Mouse (Mus musculus) embryonic facial prominence, embryonic 11.5 days (tissue): Measurements from ENCODE around the gene Elfn1. TPM values are rescaled to one million over a fixed set of nuclear protein-coding genes. Genes with fewer than 3 reads are reported as not detected.

Experiments
- ATAC-seq: fragments of 200-750 bp; cut with Nextera tagmentation; replicated peaks from 2 replicates; pipeline ENCODE4 v1.8.0; 2017; ENCODE audit warnings: low read depth; ENCODE audit not compliant: insufficient number of reproducible peaks, low FRiP score, low TSS enrichment
- DNase-seq: peaks from one replicate; pipeline ENCODE4 v3.0.0-alpha.2; 2015; ENCODE audit warnings: low spot score
- H3K27ac ChIP-seq: fragments of 300-500 bp; sonication (generic); replicated peaks from 2 replicates; pipeline ENCODE4 v1.5.1; 2014; ENCODE audit warnings: mild to moderate bottlenecking, low read depth, low read length, control low read depth
- H3K27me3 ChIP-seq: fragments of 300-500 bp; sonication (generic); 2 replicates; pipeline ENCODE4 v1.6.1; 2014; ENCODE audit warnings: mild to moderate bottlenecking, low read length, moderate library complexity, mixed read lengths; ENCODE audit not compliant: control insufficient read depth, insufficient read depth
- H3K36me3 ChIP-seq: fragments of 300-500 bp; sonication (generic); replicated peaks from 2 replicates; pipeline ENCODE4 v1.6.1; 2014; ENCODE audit warnings: low read depth, mild to moderate bottlenecking, low read length, moderate library complexity, mixed read lengths; ENCODE audit not compliant: control insufficient read depth, insufficient read depth
- H3K4me1 ChIP-seq: fragments of 300-500 bp; sonication (generic); 2 replicates; pipeline ENCODE4 v1.6.1; 2014; ENCODE audit warnings: low read length, mixed read lengths; ENCODE audit not compliant: control insufficient read depth, insufficient read depth
- H3K4me2 ChIP-seq: fragments of 300-500 bp; sonication (generic); 2 replicates; pipeline ENCODE4 v1.6.1; 2014; ENCODE audit warnings: low read depth, mild to moderate bottlenecking, control low read depth, low read length, moderate library complexity
- H3K4me3 ChIP-seq: fragments of 300-500 bp; sonication (generic); 2 replicates; pipeline ENCODE4 v1.5.1; 2014; ENCODE audit warnings: low read depth, low read length, control low read depth
- H3K9ac ChIP-seq: fragments of 300-500 bp; sonication (generic); replicated peaks from 2 replicates; pipeline ENCODE4 v1.6.1; 2014; ENCODE audit warnings: mild to moderate bottlenecking, control low read depth, low read length
- H3K9me3 ChIP-seq: fragments of 300-500 bp; sonication (generic); replicated peaks from 2 replicates; pipeline ENCODE4 v1.6.1; 2016; ENCODE audit warnings: mild to moderate bottlenecking, low read length, inconsistent platforms, mixed read lengths; ENCODE audit not compliant: control insufficient read depth
- WGBS: fragments of 180-500 bp; shearing (Covaris S2); extraction: QIAGEN DNeasy Blood & Tissue Kit; methylation state at CpG from one replicate; pipeline ENCODE4 v1.1.7; 2014; 5-methylcytosine and 5-hydroxymethylcytosine counted together
- polyA plus RNA-seq: library from polyadenylated mRNA; unstranded; fragments of >200 nt; fragmentation: Nextera tagmentation; extraction: Ambion mirVana; gene quantifications from 2 replicates; pipeline ENCODE4 v1.2.1, GENCODE M21; 2014

Gene Elfn1
- polyA plus RNA-seq, result 0.27 and 0.28 TPM in 2 replicates

DNA sequence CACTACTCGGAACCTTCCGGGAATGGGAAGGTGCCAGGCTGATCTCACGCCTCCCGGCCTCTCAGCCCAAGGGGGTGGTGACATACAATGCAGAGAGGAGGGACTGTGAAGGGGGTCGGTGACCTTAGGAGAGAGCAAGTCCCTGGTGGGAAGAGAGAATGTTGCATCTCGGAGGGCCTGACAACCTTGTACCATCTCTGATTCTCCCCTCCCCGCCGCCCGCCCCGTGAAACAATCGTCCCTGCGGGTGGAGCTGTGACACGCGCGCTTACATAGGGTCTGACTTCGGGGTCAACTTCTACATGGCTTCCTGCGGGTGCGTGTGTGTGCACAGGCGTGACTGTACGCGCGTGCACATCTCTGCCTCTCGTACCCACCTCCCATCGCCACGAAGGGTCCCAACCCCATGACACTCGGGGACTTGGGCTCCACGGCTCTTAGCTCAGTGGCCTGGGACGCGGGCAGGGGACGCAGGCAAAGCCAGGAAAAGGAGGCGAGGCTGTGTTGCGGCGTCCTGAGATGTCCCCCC lies at the start of gene Elfn1:
Gene Elfn1, plus strand, starts transcription at position 230 of the 529 bp plus-strand sequence.
- peak within 1 kb of the TSS; percentile 59 for H3K4me3 ChIP-seq
- peak; percentile 28 for DNase-seq
- H3K9ac ChIP-seq, result peak within 1 kb of the TSS; percentile 62
- H3K27me3 ChIP-seq, result peaks cover 63% of the 10 kb centered on the region
- H3K4me1 ChIP-seq, result peaks cover 13% of the 10 kb centered on the region
- H3K9me3 ChIP-seq, result no peaks in the 10 kb centered on the region
- ATAC-seq, result no peak
- WGBS, result under 1% methylated on average over 32 of the region's 33 CpGs
- H3K27ac ChIP-seq, result no peak within 1 kb of the TSS
- H3K4me2 ChIP-seq, result peak within 1 kb of the TSS; percentile 100
- no peaks in the 10 kb centered on the region for H3K36me3 ChIP-seq

GRCm38 (mm10) chr5:139860328-139861104 lies 47.2 kb upstream of the Elfn1 start:
- DNase-seq (no peak), ATAC-seq (peak; percentile 72)
- Histone ChIP-seq H3K27me3 (no peaks in the 10 kb centered on the region), H3K4me2 (no peak overlapping the region), H3K9me3 (no peaks in the 10 kb centered on the region), H3K27ac (no peak overlapping the region), H3K36me3 (no peaks in the 10 kb centered on the region), H3K4me1 (no peaks in the 10 kb centered on the region), H3K9ac (no peak overlapping the region), H3K4me3 (no peak overlapping the region)
- WGBS, result 25% methylated on average over 15 of the region's 15 CpGs

- Histone ChIP-seq H3K27ac (no peak overlapping the region), H3K4me1 (no peaks in the 10 kb centered on the region), H3K4me2 (no peak overlapping the region), H3K27me3 (no peaks in the 10 kb centered on the region), H3K9ac (no peak overlapping the region), H3K4me3 (no peak overlapping the region), H3K9me3 (no peaks in the 10 kb centered on the region), H3K36me3 (no peaks in the 10 kb centered on the region)
- WGBS, result 73% methylated on average over 4 of the region's 4 CpGs
- ATAC-seq (no peak), DNase-seq (no peak)
These were observed 45.0 kb upstream of the Elfn1 start for GRCm38 (mm10) chr5:139862759-139863158.

- no peak for ATAC-seq
- Histone ChIP-seq H3K27ac (no peak overlapping the region), H3K27me3 (no peaks in the 10 kb centered on the region), H3K4me2 (no peak overlapping the region), H3K9me3 (no peaks in the 10 kb centered on the region), H3K36me3 (no peaks in the 10 kb centered on the region), H3K4me1 (no peaks in the 10 kb centered on the region), H3K4me3 (no peak overlapping the region), H3K9ac (no peak overlapping the region)
- DNase-seq, result no peak
- 21% methylated on average over 4 of the region's 4 CpGs for WGBS
These were observed 36.9 kb upstream of the Elfn1 start for GRCm38 (mm10) chr5:139870886-139871285.

GRCm38 (mm10) chr5:139871526-139871925 lies 36.2 kb upstream of the Elfn1 start:
- Histone ChIP-seq H3K27ac (no peak overlapping the region), H3K4me2 (no peak overlapping the region), H3K4me1 (no peaks in the 10 kb centered on the region), H3K27me3 (no peaks in the 10 kb centered on the region), H3K9me3 (no peaks in the 10 kb centered on the region), H3K36me3 (no peaks in the 10 kb centered on the region), H3K4me3 (no peak overlapping the region), H3K9ac (no peak overlapping the region)
- 92% methylated on average over 1 of the region's 1 CpGs for WGBS
- DNase-seq (no peak), ATAC-seq (no peak)

GRCm38 (mm10) chr5:139877563-139877962 lies 30.2 kb upstream of the Elfn1 start:
- ATAC-seq, result no peak
- H3K4me3 ChIP-seq, result no peak overlapping the region
- no peaks in the 10 kb centered on the region for H3K27me3 ChIP-seq
- no peaks in the 10 kb centered on the region for H3K4me1 ChIP-seq
- no peak overlapping the region for H3K4me2 ChIP-seq
- WGBS, result 68% methylated on average over 7 of the region's 7 CpGs
- H3K27ac ChIP-seq, result no peak overlapping the region
- no peak for DNase-seq
- no peaks in the 10 kb centered on the region for H3K36me3 ChIP-seq
- H3K9me3 ChIP-seq, result no peaks in the 10 kb centered on the region
- no peak overlapping the region for H3K9ac ChIP-seq

DNA sequence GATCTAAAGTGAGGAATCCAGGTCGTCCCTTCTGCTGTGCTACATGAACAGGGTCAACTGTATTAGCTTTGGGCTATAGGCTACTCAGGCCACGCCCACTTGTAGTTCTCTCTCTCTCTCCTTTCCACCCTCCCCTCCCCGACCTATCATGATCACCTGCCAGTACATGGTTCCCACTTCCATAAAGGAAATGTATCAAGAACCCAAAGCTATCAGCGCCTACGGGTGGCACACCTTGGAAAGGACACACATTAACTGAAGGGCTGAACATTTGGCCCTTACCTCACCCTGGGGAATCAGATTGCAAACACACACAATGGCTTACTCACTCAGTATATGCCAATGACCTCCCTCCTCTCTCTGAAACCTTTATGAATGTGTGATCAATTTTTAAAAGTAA lies 28.0 kb upstream of the Elfn1 start:
- H3K27me3 ChIP-seq, result no peaks in the 10 kb centered on the region
- DNase-seq, result no peak
- no peaks in the 10 kb centered on the region for H3K9me3 ChIP-seq
- H3K4me2 ChIP-seq, result no peak overlapping the region
- no peak overlapping the region for H3K4me3 ChIP-seq
- ATAC-seq, result no peak
- H3K36me3 ChIP-seq, result no peaks in the 10 kb centered on the region
- no peak overlapping the region for H3K9ac ChIP-seq
- H3K27ac ChIP-seq, result no peak overlapping the region
- 82% methylated on average over 5 of the region's 5 CpGs for WGBS
- no peaks in the 10 kb centered on the region for H3K4me1 ChIP-seq

- H3K9me3 ChIP-seq, result no peaks in the 10 kb centered on the region
- H3K4me3 ChIP-seq, result no peak overlapping the region
- no peak overlapping the region for H3K9ac ChIP-seq
- ATAC-seq (no peak), DNase-seq (no peak)
- H3K27me3 ChIP-seq, result no peaks in the 10 kb centered on the region
- WGBS, result 92% methylated on average over 9 of the region's 9 CpGs
- no peak overlapping the region for H3K4me2 ChIP-seq
- H3K4me1 ChIP-seq, result no peaks in the 10 kb centered on the region
- H3K36me3 ChIP-seq, result no peaks in the 10 kb centered on the region
- no peak overlapping the region for H3K27ac ChIP-seq
These were observed 26.6 kb upstream of the Elfn1 start for GRCm38 (mm10) chr5:139881161-139881560.
